Mouse (Mus musculus) cerebellum, postnatal 25 days (tissue): ENCODE measurements around the gene AY074887.
A peak's percentile ranks its signal among the peaks of the same experiment; 100 is the strongest.

Experiments used
- DNase-seq, 2 experiments: peaks; one replicate each; pipeline ENCODE4 v3.0.0; 2021; ENCODE audit warnings: mixed read lengths in 2 of 2

The AY074887 gene

GRCm38 (mm10) chr9:54916401-54916800, 34.4 kb downstream of the AY074887 start:
- peak in 1 of 2 experiments; percentile 8 for DNase-seq

GRCm38 (mm10) chr9:54915576-54915975, 35.2 kb downstream of the AY074887 start:
- no peak for DNase-seq

- DNase-seq, result no peak
These were observed 41.4 kb downstream of the AY074887 start for GRCm38 (mm10) chr9:54909446-54909845.
